In genomic region chr5:130141138-130141537, GRCm38 (mm10) we compare ENCODE assay signal across 25 mouse cellular contexts. TPM values are rescaled to one million over a fixed set of nuclear protein-coding genes. Genes with fewer than 3 reads are reported as not detected.
A peak's percentile ranks its signal among the peaks of the same experiment; 100 is the strongest.
DNase-seq lines count a peak whose midpoint lies in the region; ATAC-seq and TF ChIP-seq lines count a peak whose summit lies in the region.
"Had no signal": no experiment of that assay in that cellular context is flagged by ENCODE, and none has a peak within 500 bp of the region (broad histone marks: within the 10 kb centered on the region; RNA-seq: fewer than 3 reads in every experiment).

No protein-coding gene starts in this region.

- H3K4me1 ChIP-seq in limb, embryonic 15.5 days, result peaks cover 31% of the 10 kb centered on the region
- peaks cover 23% of the 10 kb centered on the region for H3K4me1 ChIP-seq in limb, embryonic 10.5 days
- peaks cover 12% of the 10 kb centered on the region for H3K4me1 ChIP-seq in embryonic fibroblast, embryonic 13.5 days (ENCODE audit: control insufficient read depth, insufficient read depth, low read length)
- H3K4me1 ChIP-seq in kidney, embryonic 16.5 days (ENCODE audit: insufficient read depth, low read length), result peaks cover 14% of the 10 kb centered on the region

- H3K27me3 ChIP-seq in limb, embryonic 15.5 days, result no peaks in the 10 kb centered on the region
- no peaks in the 10 kb centered on the region for H3K27me3 ChIP-seq in limb, embryonic 10.5 days (ENCODE audit: low read depth, poor library complexity, severe bottlenecking)
- H3K27me3 ChIP-seq in kidney, embryonic 16.5 days (ENCODE audit: insufficient read depth, low read length), result no peaks in the 10 kb centered on the region
- H3K27me3 ChIP-seq: intestine, embryonic 15.5 days; Patski had no signal

- H3K9me3 ChIP-seq in limb, embryonic 15.5 days, result no peaks in the 10 kb centered on the region
- H3K9me3 ChIP-seq in limb, embryonic 10.5 days (replicated peaks), result no peaks in the 10 kb centered on the region
- H3K9me3 ChIP-seq in kidney, embryonic 16.5 days (ENCODE audit: low read length), result no peaks in the 10 kb centered on the region
- H3K9me3 ChIP-seq: heart, embryonic 15.5 days; intestine, embryonic 15.5 days had no signal

- no peak overlapping the region for H3K4me2 ChIP-seq in limb, embryonic 15.5 days
- no peak overlapping the region for H3K4me2 ChIP-seq in kidney, embryonic 16.5 days (replicated peaks; ENCODE audit: low read depth, low read length)
- H3K4me2 ChIP-seq: heart, embryonic 11.5 days; heart, embryonic 15.5 days; hindbrain, embryonic 14.5 days; intestine, embryonic 15.5 days had no signal

- no peak overlapping the region for H3K9ac ChIP-seq in limb, embryonic 15.5 days
- H3K9ac ChIP-seq in kidney, embryonic 16.5 days (replicated peaks; ENCODE audit: low read length), result no peak overlapping the region
- H3K9ac ChIP-seq: heart, embryonic 15.5 days; hindbrain, embryonic 14.5 days; intestine, embryonic 15.5 days had no signal

- DNase-seq in limb, embryonic 10.5 days (ENCODE audit: low spot score), result no peak
- DNase-seq in 416B (ENCODE audit: low read depth) (peak; percentile 69), adipocyte (ENCODE audit: low spot score) (peak; percentile 69)
- no peak for DNase-seq in embryo, embryonic 11 days
- DNase-seq: adrenal gland, adult 2 months; adrenal gland, postnatal 36 days; B cell, adult 2 months; cerebellum, adult 11 months; cerebellum, adult 9-10 months; cerebellum, postnatal 25 days; gastrocnemius, postnatal 36 days; heart, adult 18-20 months; heart, postnatal 14 days; kidney, adult 2 months had no signal

- H3K4me3 ChIP-seq in limb, embryonic 15.5 days, result no peak overlapping the region
- H3K4me3 ChIP-seq in limb, embryonic 10.5 days, result no peak overlapping the region
- no peak overlapping the region for H3K4me3 ChIP-seq in embryonic fibroblast, embryonic 13.5 days (ENCODE audit: insufficient read depth, low read length)
- H3K4me3 ChIP-seq in kidney, embryonic 16.5 days (ENCODE audit: low read length), result no peak overlapping the region
- H3K4me3 ChIP-seq: heart, embryonic 15.5 days; intestine, embryonic 15.5 days had no signal

- TF ChIP-seq CTCF in embryonic fibroblast, embryonic 13.5 days (IDR thresholded peaks at IDR 0.05; ENCODE audit: borderline replicate concordance, insufficient read depth, low read length), result no peak

- H3K27ac ChIP-seq in limb, embryonic 15.5 days, result peak overlapping the region; percentile 77
- no peak overlapping the region for H3K27ac ChIP-seq in limb, embryonic 10.5 days
- H3K27ac ChIP-seq in embryonic fibroblast, embryonic 13.5 days (ENCODE audit: insufficient read depth, low read length), result peak overlapping the region; percentile 71
- H3K27ac ChIP-seq in kidney, embryonic 16.5 days (ENCODE audit: low read length), result no peak overlapping the region
- H3K27ac ChIP-seq: heart, embryonic 15.5 days; hindbrain, embryonic 14.5 days; intestine, embryonic 15.5 days had no signal

- peaks cover 8% of the 10 kb centered on the region for H3K36me3 ChIP-seq in limb, embryonic 15.5 days
- H3K36me3 ChIP-seq in limb, embryonic 10.5 days, result peaks cover 12% of the 10 kb centered on the region
- peaks cover 2% of the 10 kb centered on the region; the same call in 1 of the 2 replicates for H3K36me3 ChIP-seq in kidney, embryonic 16.5 days (ENCODE audit: insufficient read depth, low read length)
- H3K36me3 ChIP-seq: heart, embryonic 15.5 days; intestine, embryonic 15.5 days had no signal

- no peak for TF ChIP-seq POLR2A in embryonic fibroblast, embryonic 13.5 days (IDR thresholded peaks at IDR 0.05; ENCODE audit: low read depth, low read length)

- 66% methylated on average over 5 of the region's 5 CpGs for WGBS in limb, embryonic 15.5 days
- 80% methylated on average over 5 of the region's 5 CpGs for WGBS in limb, embryonic 10.5 days
- 86% methylated on average over 5 of the region's 5 CpGs for WGBS in kidney, embryonic 16.5 days

- ATAC-seq in limb, embryonic 15.5 days (ENCODE audit: insufficient number of reproducible peaks, low FRiP score, low TSS enrichment, low read depth), result no peak
- no peak for ATAC-seq in kidney, embryonic 16.5 days (ENCODE audit: low FRiP score, low TSS enrichment)
- ATAC-seq: activated CD4-positive, CD25-positive, alpha-beta regulatory T cell, adult 4 months; CD4-positive, CD25-positive, alpha-beta regulatory T cell, adult 4 months; forebrain, embryonic 14.5 days; intestine, embryonic 15.5 days; Patski had no signal

RNA-seq across cellular contexts. Expression of gene Kctd7, which starts 3.5 kb away (rescaled TPM):
- 6.4 and 6.9 TPM in 2 replicates for polyA plus RNA-seq in limb, embryonic 15.5 days (2015; fragmentation: Nextera tagmentation; extraction: Ambion mirVana)
- polyA plus RNA-seq in limb, embryonic 10.5 days (2016; fragmentation: Nextera tagmentation; extraction: Ambion mirVana), result 3.4 and 4.7 TPM in 2 replicates
- 3.6 and 4.4 TPM in 2 replicates for polyA plus RNA-seq in embryonic fibroblast, embryonic 13.5 days (2011; ENCODE audit: insufficient read length, low read depth, missing spikeins)
- polyA plus RNA-seq in kidney, embryonic 16.5 days (2015; fragmentation: Nextera tagmentation; extraction: Ambion mirVana), result 5.9 and 6.3 TPM in 2 replicates

RNA-seq across cellular contexts. Expression of gene Rabgef1, which starts 30.5 kb away (rescaled TPM):
- 30.6 and 31.8 TPM in 2 replicates for polyA plus RNA-seq in limb, embryonic 15.5 days (2015; fragmentation: Nextera tagmentation; extraction: Ambion mirVana)
- polyA plus RNA-seq in limb, embryonic 10.5 days (2016; fragmentation: Nextera tagmentation; extraction: Ambion mirVana), result 21.7 and 22.1 TPM in 2 replicates
- polyA plus RNA-seq in embryonic fibroblast, embryonic 13.5 days (2011; ENCODE audit: insufficient read length, low read depth, missing spikeins), result 21.8 and 27.7 TPM in 2 replicates
- polyA plus RNA-seq in kidney, embryonic 16.5 days (2015; fragmentation: Nextera tagmentation; extraction: Ambion mirVana), result 32.6 and 33.2 TPM in 2 replicates

Comparison
In these comparisons a context has a peak if more than half of its experiments do, and no peak if none do; other contexts are left out.
1. H3K27ac ChIP-seq: peak in limb, embryonic 15.5 days (single experiment) and embryonic fibroblast, embryonic 13.5 days (single experiment); none in limb, embryonic 10.5 days (single experiment) and kidney, embryonic 16.5 days (single experiment).
2. DNase-seq: peak in 416B (single experiment) and adipocyte (single experiment); none in limb, embryonic 10.5 days (single experiment) and embryo, embryonic 11 days (single experiment).